Mouse (Mus musculus): ENCODE results near the gene Rab44. TPM values are rescaled to one million over a fixed set of nuclear protein-coding genes. Genes with fewer than 3 reads are reported as not detected.
A peak's percentile ranks its signal among the peaks of the same experiment; 100 is the strongest.

Rab44 gene
- total and polyA plus RNA-seq, 2 experiments from 2014 or later, result 0.23 to 2.0 TPM

DNA sequence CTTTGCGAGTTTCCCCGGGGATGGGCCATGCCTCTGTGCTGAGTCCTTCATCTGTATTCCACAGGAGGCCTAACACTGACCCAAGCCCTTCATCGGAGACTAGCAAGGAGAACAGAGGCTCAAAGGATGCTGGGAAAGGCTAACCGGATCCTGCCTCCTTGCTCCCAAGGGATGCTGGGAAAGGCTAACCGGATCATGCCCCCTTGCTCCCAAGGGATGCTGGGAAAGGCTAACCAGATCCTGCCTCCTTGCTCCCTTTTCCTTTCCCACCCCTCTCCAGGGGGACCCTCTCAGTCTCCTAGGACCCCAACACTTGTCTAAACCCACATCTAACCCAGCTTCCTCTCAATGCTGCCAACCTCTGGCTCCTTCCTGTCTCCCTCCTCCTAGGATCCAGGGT lies 45.4 kb downstream of the Rab44 start:
- TF ChIP-seq EP300 (IDR thresholded peaks at IDR 0.05; ENCODE audit: low read depth) (no peak), CTCF (IDR thresholded peaks at IDR 0.05; ENCODE audit: low read depth) (no peak)
- no peaks in the 10 kb centered on the region for H3K27me3 ChIP-seq (ENCODE audit: control insufficient read depth, insufficient read depth, low read length)
- DNase-seq (ENCODE audit: low spot score), result no peak
- no peak overlapping the region for H3K9ac ChIP-seq (replicated peaks; ENCODE audit: low read depth, low read length)
- 87% methylated on average over 5 of the region's 5 CpGs for WGBS
- no peak for ATAC-seq (ENCODE audit: insufficient read depth, low read depth)
- H3K9me3 ChIP-seq (replicated peaks; ENCODE audit: control insufficient read depth, low read length), result peaks cover 16% of the 10 kb centered on the region
- H3K4me1 ChIP-seq (ENCODE audit: control insufficient read depth, insufficient read depth), result peaks cover 1% of the 10 kb centered on the region; the same call in 1 of the 2 replicates
- H3K4me3 ChIP-seq (ENCODE audit: low read depth, low read length), result no peak overlapping the region
- H3K36me3 ChIP-seq (replicated peaks; ENCODE audit: control insufficient read depth, insufficient read depth, low read length), result no peaks in the 10 kb centered on the region
- H3K4me2 ChIP-seq (ENCODE audit: low read depth, low read length), result no peak overlapping the region
- no peak overlapping the region for H3K27ac ChIP-seq (ENCODE audit: low read depth)

DNA sequence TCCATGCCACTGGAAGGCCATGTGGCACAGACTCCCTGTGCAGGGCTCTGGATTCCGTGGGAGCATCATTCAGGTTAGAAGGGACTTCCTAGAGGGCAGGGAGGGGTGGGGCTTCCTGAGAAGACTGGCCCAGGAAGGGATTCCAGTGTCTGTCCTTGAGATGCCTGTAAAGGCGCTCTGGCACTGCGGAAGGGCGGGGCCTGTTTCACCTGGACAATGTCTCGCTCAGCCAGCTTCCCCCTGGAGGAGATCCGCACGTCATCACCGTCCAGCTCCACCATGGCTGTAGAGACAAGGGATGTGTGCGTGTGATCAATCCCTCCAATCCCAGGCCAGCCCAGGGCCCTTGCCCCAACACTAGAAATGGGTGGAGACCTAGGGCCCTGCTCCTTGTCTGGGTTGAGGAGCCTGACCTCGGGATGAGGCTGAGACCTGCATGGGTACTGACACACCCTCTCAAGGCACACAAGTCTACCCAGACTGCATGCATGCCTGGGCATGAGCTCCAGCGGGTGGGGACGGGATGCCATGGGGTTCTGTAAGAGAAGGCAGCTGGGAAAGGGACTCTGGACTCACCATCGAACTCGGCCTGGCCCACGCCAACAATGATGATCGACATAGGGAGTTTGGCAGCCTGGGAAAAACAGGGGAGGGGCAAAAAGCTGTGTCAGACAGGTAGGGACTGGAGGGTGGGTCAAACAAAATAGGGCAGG lies 46.0 kb downstream of the Rab44 start:
- H3K4me1 ChIP-seq (ENCODE audit: control insufficient read depth, insufficient read depth), result peaks cover 7% of the 10 kb centered on the region
- ATAC-seq (ENCODE audit: insufficient read depth, low read depth) (no peak), DNase-seq (ENCODE audit: low spot score) (no peak)
- no peak overlapping the region for H3K4me2 ChIP-seq (ENCODE audit: low read depth, low read length)
- TF ChIP-seq CTCF (IDR thresholded peaks at IDR 0.05; ENCODE audit: low read depth), result no peak
- TF ChIP-seq EP300 (IDR thresholded peaks at IDR 0.05; ENCODE audit: low read depth), result no peak
- WGBS, result 86% methylated on average over 16 of the region's 16 CpGs
- no peaks in the 10 kb centered on the region for H3K36me3 ChIP-seq (replicated peaks; ENCODE audit: control insufficient read depth, insufficient read depth, low read length)
- H3K27ac ChIP-seq (ENCODE audit: low read depth), result no peak overlapping the region
- H3K9ac ChIP-seq (replicated peaks; ENCODE audit: low read depth, low read length), result no peak overlapping the region
- H3K9me3 ChIP-seq (replicated peaks; ENCODE audit: control insufficient read depth, low read length), result peaks cover 16% of the 10 kb centered on the region
- no peak overlapping the region for H3K4me3 ChIP-seq (ENCODE audit: low read depth, low read length)
- H3K27me3 ChIP-seq (ENCODE audit: control insufficient read depth, insufficient read depth, low read length), result no peaks in the 10 kb centered on the region

DNA sequence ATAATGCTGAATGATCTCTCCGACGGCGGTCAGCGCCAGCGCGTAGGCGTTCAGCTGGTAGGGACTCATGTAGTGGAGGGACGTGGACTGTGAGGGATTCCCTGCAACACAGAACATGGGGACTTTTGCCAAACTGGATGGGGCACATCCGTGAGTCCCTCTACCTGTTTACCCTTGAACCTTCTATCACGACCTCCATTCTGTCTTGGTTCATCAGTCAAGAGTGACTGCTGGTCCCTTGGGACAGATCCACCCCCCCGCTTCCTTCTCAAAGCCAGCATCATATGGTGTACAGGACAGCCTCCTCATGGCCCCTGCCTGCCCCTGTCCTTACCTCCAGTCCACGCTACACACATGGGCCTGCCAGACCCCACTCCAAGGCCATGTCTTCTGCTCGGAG lies 48.4 kb downstream of the Rab44 start:
- Histone ChIP-seq H3K4me1 (ENCODE audit: control insufficient read depth, insufficient read depth) (peaks cover 10% of the 10 kb centered on the region), H3K27ac (ENCODE audit: low read depth) (no peak overlapping the region), H3K9me3 (replicated peaks; ENCODE audit: control insufficient read depth, low read length) (peaks cover 16% of the 10 kb centered on the region), H3K4me3 (ENCODE audit: low read depth, low read length) (no peak overlapping the region), H3K9ac (replicated peaks; ENCODE audit: low read depth, low read length) (no peak overlapping the region), H3K27me3 (ENCODE audit: control insufficient read depth, insufficient read depth, low read length) (no peaks in the 10 kb centered on the region), H3K36me3 (replicated peaks; ENCODE audit: control insufficient read depth, insufficient read depth, low read length) (no peaks in the 10 kb centered on the region), H3K4me2 (ENCODE audit: low read depth, low read length) (no peak overlapping the region)
- TF ChIP-seq CTCF (IDR thresholded peaks at IDR 0.05; ENCODE audit: low read depth) (no peak), EP300 (IDR thresholded peaks at IDR 0.05; ENCODE audit: low read depth) (no peak)
- DNase-seq (ENCODE audit: low spot score), result no peak
- ATAC-seq (ENCODE audit: insufficient read depth, low read depth), result no peak
- 93% methylated on average over 13 of the region's 13 CpGs for WGBS

DNA sequence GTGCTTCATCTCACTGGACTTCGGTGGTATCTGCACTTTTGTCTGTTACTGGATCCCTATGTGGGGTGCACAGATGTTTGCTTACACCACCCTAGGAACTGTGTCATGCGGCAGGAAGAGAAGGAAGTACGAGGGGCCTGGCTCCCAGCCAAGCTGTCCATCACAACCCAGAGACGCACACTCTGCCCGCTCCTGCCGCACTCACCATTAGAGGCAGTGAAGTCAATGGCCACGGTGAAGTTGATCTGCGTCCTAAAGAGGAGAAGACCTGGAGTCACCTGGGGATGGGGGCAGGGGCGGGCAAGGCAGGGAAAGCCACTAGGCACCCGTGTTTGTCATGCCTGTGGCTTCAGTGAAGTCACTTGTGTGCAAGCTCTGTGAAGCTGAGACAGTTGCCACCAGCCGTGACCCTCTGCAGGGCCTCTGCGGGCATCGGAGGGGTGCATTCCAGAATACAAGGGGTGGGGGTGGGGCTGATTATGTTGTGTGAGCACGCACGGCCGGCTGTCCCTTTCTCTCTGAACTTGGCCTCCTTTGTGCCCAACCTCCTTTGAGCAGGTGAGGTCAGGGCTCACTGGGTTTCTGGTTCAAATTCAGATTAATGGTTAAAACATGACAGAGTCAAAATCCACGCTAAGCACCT lies 50.6 kb downstream of the Rab44 start:
- H3K9me3 ChIP-seq (replicated peaks; ENCODE audit: control insufficient read depth, low read length), result peaks cover 16% of the 10 kb centered on the region
- 15% methylated on average over 17 of the region's 17 CpGs for WGBS
- H3K27ac ChIP-seq (ENCODE audit: low read depth), result no peak overlapping the region
- H3K4me1 ChIP-seq (ENCODE audit: control insufficient read depth, insufficient read depth), result peaks cover 10% of the 10 kb centered on the region
- DNase-seq (ENCODE audit: low spot score) (peak; percentile 30), ATAC-seq (ENCODE audit: insufficient read depth, low read depth) (peak; percentile 40; the same call in 1 of the 2 replicates)
- peak overlapping the region; percentile 37; the same call in 1 of the 2 replicates for H3K4me2 ChIP-seq (ENCODE audit: low read depth, low read length)
- H3K4me3 ChIP-seq (ENCODE audit: low read depth, low read length), result no peak overlapping the region
- no peaks in the 10 kb centered on the region for H3K36me3 ChIP-seq (replicated peaks; ENCODE audit: control insufficient read depth, insufficient read depth, low read length)
- H3K9ac ChIP-seq (replicated peaks; ENCODE audit: low read depth, low read length), result no peak overlapping the region
- no peaks in the 10 kb centered on the region for H3K27me3 ChIP-seq (ENCODE audit: control insufficient read depth, insufficient read depth, low read length)
- TF ChIP-seq EP300 (IDR thresholded peaks at IDR 0.05; ENCODE audit: low read depth) (no peak), CTCF (IDR thresholded peaks at IDR 0.05; ENCODE audit: low read depth) (no peak)

DNA sequence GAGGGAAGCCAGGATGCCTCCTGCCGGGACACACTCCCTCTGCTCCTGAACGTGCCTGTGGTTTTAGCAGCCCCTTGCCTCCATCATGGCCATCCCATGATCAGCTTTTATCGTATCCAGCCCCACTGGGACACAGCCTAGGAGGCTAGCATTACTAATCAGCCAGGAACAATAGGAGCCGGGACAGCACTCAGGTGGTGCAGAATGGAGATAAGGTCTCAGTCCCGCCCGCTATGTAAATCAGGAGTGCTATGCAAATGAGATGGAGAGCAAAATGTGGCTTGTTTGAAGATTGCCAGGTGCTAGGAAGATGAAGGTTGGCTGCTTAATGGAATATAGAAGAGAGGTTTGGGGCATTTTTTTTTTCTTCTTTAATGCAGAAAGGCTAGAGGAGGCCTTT lies 51.5 kb downstream of the Rab44 start:
- H3K9ac ChIP-seq (replicated peaks; ENCODE audit: low read depth, low read length), result no peak overlapping the region
- TF ChIP-seq EP300 (IDR thresholded peaks at IDR 0.05; ENCODE audit: low read depth), result no peak
- no peak for TF ChIP-seq CTCF (IDR thresholded peaks at IDR 0.05; ENCODE audit: low read depth)
- peaks cover 10% of the 10 kb centered on the region for H3K4me1 ChIP-seq (ENCODE audit: control insufficient read depth, insufficient read depth)
- H3K9me3 ChIP-seq (replicated peaks; ENCODE audit: control insufficient read depth, low read length), result peaks cover 16% of the 10 kb centered on the region
- ATAC-seq (ENCODE audit: insufficient read depth, low read depth), result no peak
- H3K27ac ChIP-seq (ENCODE audit: low read depth), result no peak overlapping the region
- H3K27me3 ChIP-seq (ENCODE audit: control insufficient read depth, insufficient read depth, low read length), result no peaks in the 10 kb centered on the region
- no peak overlapping the region for H3K4me3 ChIP-seq (ENCODE audit: low read depth, low read length)
- H3K4me2 ChIP-seq (ENCODE audit: low read depth, low read length), result no peak overlapping the region
- no peak for DNase-seq (ENCODE audit: low spot score)
- 27% methylated on average over 6 of the region's 6 CpGs for WGBS
- no peaks in the 10 kb centered on the region for H3K36me3 ChIP-seq (replicated peaks; ENCODE audit: control insufficient read depth, insufficient read depth, low read length)
